Mouse (Mus musculus): ENCODE measurements around the gene Exd2. TPM values are rescaled to one million over a fixed set of nuclear protein-coding genes. Genes with fewer than 3 reads are reported as not detected.
A peak's percentile ranks its signal among the peaks of the same experiment; 100 is the strongest.

The Exd2 gene
- polyA plus RNA-seq, 1 experiment from 2014 or later, result 51.7 TPM

GRCm38 (mm10) chr12:80545310-80545709, 82.4 kb downstream of the Exd2 start:
- Histone ChIP-seq H3K4me2 (ENCODE audit: low read depth, low read length, severe bottlenecking) (no peak overlapping the region), H3K4me1 (replicated peaks; ENCODE audit: control insufficient read depth, insufficient read depth, low read length) (0 out of 2 replicates have a peak, but pooled peaks cover 3% of the 10 kb centered on the region), H3K4me3 (ENCODE audit: low read depth, low read length) (no peak overlapping the region), H3K36me3 (ENCODE audit: control insufficient read depth, insufficient read depth, low read length) (no peaks in the 10 kb centered on the region), H3K27me3 (ENCODE audit: control insufficient read depth, insufficient read depth, low read length) (no peaks in the 10 kb centered on the region), H3K9ac (ENCODE audit: low read length) (no peak overlapping the region), H3K9me3 (ENCODE audit: control insufficient read depth, low read length) (no peaks in the 10 kb centered on the region), H3K27ac (ENCODE audit: low read depth, low read length) (peak overlapping the region; percentile 25; the same call in 1 of the 2 replicates)
- ATAC-seq (replicated peaks; ENCODE audit: low FRiP score), result no peak
- no peak for DNase-seq (ENCODE audit: low spot score)
- 8% methylated on average over 4 of the region's 4 CpGs for WGBS

- Histone ChIP-seq H3K36me3 (ENCODE audit: control insufficient read depth, insufficient read depth, low read length) (no peaks in the 10 kb centered on the region), H3K9ac (ENCODE audit: low read length) (no peak overlapping the region), H3K27ac (ENCODE audit: low read depth, low read length) (no peak overlapping the region), H3K27me3 (ENCODE audit: control insufficient read depth, insufficient read depth, low read length) (no peaks in the 10 kb centered on the region), H3K4me1 (replicated peaks; ENCODE audit: control insufficient read depth, insufficient read depth, low read length) (0 out of 2 replicates have a peak, but pooled peaks cover 3% of the 10 kb centered on the region), H3K4me2 (ENCODE audit: low read depth, low read length, severe bottlenecking) (no peak overlapping the region), H3K9me3 (ENCODE audit: control insufficient read depth, low read length) (no peaks in the 10 kb centered on the region), H3K4me3 (ENCODE audit: low read depth, low read length) (no peak overlapping the region)
- WGBS, result 75% methylated on average over 11 of the region's 11 CpGs
- DNase-seq (ENCODE audit: low spot score) (no peak), ATAC-seq (replicated peaks; ENCODE audit: low FRiP score) (no peak)
Measured at GRCm38 (mm10) chr12:80549646-80550045, 86.8 kb downstream of the Exd2 start.

Other genes starting within 250 kb of the Exd2 start
- gene Actn1, start 202.7 kb upstream of the Exd2 start, polyA plus RNA-seq (2014; fragmentation: Nextera tagmentation; extraction: Ambion mirVana), result 27.2 and 29.5 TPM in 2 replicates
- gene Dcaf5, start 26.5 kb upstream of the Exd2 start, polyA plus RNA-seq (2014; fragmentation: Nextera tagmentation; extraction: Ambion mirVana), result 12.5 and 14.6 TPM in 2 replicates
- gene Galnt16, start 55.2 kb downstream of the Exd2 start, polyA plus RNA-seq (2014; fragmentation: Nextera tagmentation; extraction: Ambion mirVana), result 19.9 and 20.3 TPM in 2 replicates
- 29.9 and 33.1 TPM in 2 replicates for gene Slc39a9, start 180.8 kb downstream of the Exd2 start, polyA plus RNA-seq (2014; fragmentation: Nextera tagmentation; extraction: Ambion mirVana)
- gene Erh, start 181.2 kb downstream of the Exd2 start, polyA plus RNA-seq (2014; fragmentation: Nextera tagmentation; extraction: Ambion mirVana), result 400 and 407 TPM in 2 replicates
- 0.48 and 0.60 TPM in 2 replicates for gene Plekhd1, start 229.5 kb downstream of the Exd2 start, polyA plus RNA-seq (2014; fragmentation: Nextera tagmentation; extraction: Ambion mirVana)

Data from forebrain, embryonic 11.5 days (tissue).